Mouse (Mus musculus): ENCODE data around the gene Fchsd2.

Fchsd2 gene

DNA sequence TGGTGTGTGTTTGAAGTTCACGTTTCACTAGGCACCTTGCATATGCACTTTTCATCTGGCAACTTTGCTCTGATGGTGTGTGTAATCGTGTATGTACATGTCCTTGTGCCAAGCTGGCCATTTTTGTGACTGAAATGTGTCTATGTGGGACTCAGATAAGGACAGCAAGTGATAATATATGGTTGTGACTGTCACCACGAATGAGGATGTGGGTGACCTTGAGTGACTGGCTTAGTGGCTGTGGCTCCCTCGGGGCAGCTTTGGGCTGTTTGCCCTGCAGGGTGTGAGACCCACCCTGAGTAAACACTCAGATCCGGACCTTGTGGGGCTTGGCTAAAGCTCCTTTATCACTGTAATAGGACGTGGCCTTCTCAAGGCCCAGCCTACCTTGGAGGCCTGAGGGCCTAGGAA lies 223.9 kb downstream of the Fchsd2 start:
- DNase-seq (ENCODE audit: low read depth, low spot score): no peak

- DNase-seq (ENCODE audit: low read depth, low spot score): no peak
These were observed 224.4 kb downstream of the Fchsd2 start, which contains the start of gene Stard10 for GRCm38 (mm10) chr7:101317014-101317413. Gene Stard10 (plus strand): TSS chr7:101317086.

DNA sequence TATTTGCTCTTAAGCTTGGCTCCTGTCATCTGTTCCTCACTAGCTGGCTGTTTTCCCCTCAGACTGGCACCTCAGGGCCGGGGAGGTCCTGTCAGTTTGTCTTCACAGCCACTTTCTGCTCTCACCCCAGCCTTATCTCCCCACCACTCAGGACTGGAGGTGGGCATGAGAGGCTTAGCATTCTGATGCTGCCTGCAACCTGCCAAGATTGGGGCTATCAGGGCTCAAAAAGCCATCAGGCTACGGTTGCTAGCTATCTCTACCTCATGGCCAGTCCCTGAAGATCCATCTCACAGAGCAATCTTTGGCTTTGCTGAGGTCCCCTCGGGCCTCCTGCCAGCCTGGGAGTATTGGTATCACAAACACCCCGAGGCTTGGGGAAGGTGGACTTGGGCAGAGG lies 226.2 kb downstream of the Fchsd2 start:
- DNase-seq (ENCODE audit: low read depth, low spot score): no peak

GRCm38 (mm10) chr7:101319796-101320195 lies 227.1 kb downstream of the Fchsd2 start:
- no peak for DNase-seq (ENCODE audit: low read depth, low spot score)

DNA sequence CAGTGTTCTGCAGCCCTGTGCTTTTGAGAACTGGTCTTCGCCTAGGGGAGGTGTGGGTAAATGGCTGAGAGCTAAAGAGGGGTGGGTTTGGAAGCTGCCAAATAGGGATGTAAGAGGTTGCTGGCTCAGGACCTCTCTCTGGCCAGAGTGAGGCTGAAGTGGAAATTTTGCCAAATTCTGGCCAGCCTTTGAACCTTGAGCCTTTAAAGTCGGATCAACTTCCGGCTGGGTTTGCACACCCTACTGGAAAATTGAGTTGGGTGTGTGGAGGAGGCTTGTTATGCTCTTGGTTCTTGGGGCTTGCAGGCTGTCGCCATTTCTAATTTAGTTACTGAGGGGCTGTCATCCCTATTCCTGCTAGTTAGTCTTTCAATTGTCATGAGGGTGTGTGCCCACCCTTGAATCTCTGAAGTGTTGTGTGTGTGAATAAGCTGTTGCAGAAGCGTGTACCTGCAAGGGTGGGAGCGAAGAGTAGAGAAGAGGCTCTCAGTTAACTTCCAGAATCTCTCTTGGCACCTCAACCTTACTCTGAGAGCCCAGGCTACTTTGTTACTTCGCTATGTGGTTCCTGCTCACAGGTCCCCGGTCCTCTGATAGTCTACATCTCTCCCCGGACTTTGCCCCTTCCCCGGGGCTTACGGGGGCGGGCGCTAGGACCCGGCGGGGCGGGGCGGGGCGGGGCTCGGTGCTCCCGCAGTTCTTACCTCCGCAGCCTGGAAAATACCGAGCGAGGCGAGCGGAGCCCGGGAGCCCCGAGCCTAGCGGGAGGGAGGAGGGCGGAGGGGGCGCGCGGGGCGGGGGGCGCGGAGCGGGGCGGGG lies 227.9 kb downstream of the Fchsd2 start:
- peak; percentile 48 for DNase-seq (ENCODE audit: low read depth, low spot score)

GRCm38 (mm10) chr7:101321218-101321827 lies 228.7 kb downstream of the Fchsd2 start:
- peak; percentile 22 for DNase-seq (ENCODE audit: low read depth, low spot score)

- DNase-seq (ENCODE audit: low read depth, low spot score): no peak
These were observed 230.5 kb downstream of the Fchsd2 start for GRCm38 (mm10) chr7:101323141-101323594.

DNA sequence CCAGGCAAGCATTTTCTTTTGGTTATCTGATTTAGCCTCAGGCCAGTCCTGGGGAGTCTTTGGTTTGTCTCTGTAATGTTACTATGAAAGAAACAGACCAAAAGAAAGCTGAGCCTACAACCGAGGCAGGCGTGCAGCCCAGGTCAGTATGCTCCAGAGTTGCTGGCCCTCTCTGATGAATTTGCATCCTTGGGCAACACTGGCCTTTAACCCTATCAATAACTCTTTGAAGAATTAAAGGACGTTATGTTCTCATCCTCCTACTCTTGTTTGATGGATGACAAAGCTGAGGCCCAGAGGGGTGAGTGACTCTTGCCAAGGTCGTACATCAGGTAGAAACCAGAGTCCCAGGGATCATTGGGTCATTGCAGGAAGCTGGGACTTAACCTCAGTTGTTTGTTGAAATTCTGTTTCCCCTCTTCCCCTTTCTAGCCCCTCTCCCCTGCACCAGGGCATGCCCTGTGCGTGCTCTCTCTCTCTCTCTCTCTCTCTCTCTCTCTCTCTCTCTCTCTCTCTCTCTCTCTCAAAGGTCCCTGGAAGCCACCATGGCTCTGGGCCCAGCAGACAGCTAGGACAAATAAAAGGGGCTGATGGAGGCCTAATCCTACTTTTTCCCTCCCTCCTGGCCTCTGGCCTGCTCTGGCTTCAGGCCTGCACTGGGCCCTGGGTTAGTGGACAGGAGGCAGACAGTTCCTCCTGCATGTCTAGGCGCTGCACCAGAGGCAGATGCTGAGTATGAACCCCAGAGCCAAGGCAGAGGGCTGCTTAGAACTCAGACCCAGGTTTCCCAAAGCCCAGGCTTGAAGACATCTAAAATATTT lies 231.7 kb downstream of the Fchsd2 start:
- DNase-seq (ENCODE audit: low read depth, low spot score): no peak

DNA sequence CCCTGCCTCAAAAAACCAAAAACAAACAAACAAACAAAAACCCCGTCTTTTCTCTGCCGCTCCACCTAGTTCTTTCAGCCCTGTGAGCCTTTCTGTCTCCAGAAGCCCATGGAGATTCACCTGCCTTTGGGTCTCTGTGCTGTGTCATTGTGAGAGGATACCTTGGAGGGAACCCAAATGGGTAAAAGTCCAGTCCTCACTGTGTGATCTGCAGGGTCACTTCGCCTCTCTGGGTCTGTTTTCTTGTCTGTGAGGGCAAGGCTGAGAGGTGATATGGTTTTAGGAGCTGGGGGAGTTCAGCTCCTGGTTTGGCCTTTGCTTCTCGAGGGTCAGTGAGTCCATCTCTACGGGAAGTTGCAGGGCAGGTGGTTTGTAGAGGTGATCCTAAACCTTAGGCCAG lies 233.3 kb downstream of the Fchsd2 start:
- no peak for DNase-seq (ENCODE audit: low read depth, low spot score)

DNA sequence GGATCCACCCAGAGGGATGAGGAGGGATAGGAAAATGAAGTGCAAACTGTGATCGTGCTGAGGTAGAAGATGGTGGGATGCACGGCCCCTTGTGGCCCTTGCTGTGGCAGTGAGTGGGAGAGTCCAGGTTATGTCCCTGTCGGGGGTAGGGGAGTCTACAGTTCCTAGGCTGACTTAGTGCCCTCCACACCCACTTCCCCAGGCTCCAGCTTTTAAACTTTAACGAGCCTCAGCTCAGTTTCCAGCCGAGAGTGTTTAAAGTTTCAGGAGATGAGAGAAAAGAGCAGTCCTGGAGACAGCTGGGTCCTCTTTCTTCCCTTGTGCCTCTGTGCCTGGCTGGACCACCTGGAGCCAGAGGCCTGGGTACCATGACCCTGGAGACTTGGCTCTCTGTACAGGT lies 234.6 kb downstream of the Fchsd2 start:
- no peak for DNase-seq (ENCODE audit: low read depth, low spot score)

- DNase-seq (ENCODE audit: low read depth, low spot score): no peak
These were observed 235.1 kb downstream of the Fchsd2 start for GRCm38 (mm10) chr7:101327786-101328185.

DNA sequence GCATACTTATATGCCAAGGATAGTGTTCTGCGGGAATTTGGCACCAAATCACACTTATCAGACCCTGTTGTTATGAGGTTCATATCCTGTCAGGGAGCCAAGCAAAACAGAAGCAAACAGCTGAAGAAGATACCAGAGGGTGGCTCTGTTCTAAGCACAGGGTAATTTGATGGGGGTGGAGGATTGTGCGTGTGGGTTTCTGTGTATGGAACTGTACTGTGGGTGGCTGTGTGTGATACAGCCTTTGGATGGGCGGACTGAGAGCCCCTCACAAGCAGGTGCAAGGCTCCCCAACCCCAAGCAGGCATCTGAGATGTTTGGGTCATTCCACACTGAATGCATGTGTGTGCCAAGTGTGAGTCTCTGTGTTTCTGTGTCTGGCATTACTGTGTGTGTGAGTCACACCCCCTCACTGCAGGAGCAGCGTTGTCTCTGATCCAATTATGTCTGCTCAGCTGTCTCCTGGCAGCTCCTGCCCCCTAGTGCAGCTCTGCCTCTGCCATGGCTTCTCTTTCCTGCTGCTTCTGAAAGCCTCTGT lies 236.0 kb downstream of the Fchsd2 start:
- no peak for DNase-seq (ENCODE audit: low read depth, low spot score)

DNA sequence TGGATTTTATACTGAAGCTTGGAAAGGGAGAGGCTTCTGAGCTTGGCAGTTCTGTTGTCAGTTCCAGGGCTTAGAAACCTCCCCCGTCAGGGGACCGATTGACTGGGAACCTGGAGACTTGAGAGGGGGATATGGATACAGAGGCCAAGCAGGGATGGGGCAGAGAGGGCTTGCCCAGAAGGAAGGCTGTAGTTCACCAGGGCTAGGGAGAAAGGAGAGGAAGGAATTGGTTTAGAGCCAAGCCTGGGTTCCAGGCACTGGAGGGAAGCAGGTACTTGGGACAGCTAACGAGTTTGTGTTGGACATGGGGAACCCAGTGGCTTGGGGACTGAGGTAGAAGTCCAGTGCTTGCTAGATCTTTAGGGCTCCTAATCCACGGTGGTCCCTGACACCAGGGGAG lies 236.9 kb downstream of the Fchsd2 start:
- no peak for DNase-seq (ENCODE audit: low read depth, low spot score)

DNA sequence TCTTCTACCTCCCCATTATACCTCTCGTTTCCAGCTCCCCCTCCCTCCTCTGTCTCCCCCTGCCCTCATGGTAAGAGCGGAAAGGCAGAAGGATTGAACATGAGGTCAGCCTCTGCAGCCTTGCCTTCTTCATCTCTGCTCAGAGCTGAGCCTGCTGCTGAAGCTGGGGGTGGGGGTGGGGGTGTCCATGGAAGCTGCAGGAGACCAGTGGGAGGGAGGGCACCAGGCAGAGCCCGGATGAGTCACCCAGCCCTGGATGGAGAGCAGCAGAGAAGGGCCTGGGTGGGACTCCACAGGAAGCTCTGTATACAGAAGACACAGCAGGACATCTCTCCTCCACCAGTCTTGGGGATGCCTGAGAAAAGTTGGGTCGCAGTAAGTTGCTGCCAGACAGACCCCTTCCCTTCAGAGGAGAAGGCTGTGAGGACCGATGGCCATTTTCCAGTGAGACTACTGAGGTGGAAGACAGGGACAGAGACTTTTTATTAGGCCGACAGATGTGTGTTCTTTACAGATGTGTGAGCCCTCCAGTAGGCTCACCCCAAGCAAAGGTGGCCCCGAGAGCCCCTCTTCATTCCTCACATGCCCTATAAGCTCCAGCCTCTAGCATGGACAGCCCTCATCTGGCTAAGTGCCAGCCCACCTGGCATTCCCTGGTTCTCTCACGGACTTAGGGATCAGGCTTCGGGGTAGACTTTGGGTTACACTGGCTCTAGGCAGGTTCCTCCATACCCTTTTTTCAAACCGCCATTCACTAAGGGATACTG lies 237.6 kb downstream of the Fchsd2 start:
- DNase-seq (ENCODE audit: low read depth, low spot score): no peak

- DNase-seq (ENCODE audit: low read depth, low spot score): no peak
These were observed 238.1 kb downstream of the Fchsd2 start for GRCm38 (mm10) chr7:101330841-101331173.

DNA sequence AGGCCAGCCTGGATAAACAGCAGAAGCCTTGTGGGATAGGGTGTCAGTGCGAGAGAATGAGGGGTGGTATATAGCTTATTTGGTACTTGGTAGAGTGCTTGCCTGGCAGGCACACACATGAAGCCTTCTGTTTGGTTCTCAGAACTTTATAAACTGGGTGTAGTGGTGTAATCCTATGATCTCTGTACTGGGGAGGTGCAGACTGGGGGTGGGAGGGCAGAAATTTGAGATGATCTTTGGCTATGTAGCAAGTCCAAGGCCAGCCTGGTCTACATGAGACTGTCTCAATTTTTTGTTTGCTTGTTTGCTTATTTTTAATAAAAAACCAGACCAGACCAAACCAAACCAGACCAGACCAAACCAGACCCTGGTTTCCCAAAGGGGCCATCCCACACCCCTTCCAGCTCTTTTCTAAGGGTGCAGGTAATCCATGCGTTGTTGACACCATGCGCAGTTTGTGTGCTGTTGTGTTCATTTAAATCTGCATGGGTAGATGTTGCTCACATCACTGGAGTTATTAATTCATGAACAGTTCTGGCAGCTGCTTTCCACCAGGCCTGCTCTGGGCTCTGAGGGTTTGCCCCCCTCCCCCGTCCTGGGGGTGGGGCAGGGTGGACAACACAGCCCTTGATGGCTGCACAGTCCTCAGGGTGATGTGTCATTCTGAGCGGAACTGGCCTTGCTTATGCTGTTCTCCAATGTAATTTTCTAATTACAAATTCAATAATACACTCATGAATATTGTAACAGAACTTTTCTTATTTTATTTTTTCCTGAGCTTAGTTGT lies 239.6 kb downstream of the Fchsd2 start:
- no peak for DNase-seq (ENCODE audit: low read depth, low spot score)

Measured in A20 (cell line).